Mouse (Mus musculus) kidney, postnatal 25 days (tissue): Measurements from ENCODE around the gene Ctsd.

ENCODE experiments used
- DNase-seq, 2 experiments: peaks; one replicate each; pipeline ENCODE4 v3.0.0; 2021; ENCODE audit warnings: mixed read lengths in 2 of 2

The Ctsd gene

GRCm38 (mm10) chr7:142331281-142331680, 56.6 kb downstream of the Ctsd start:
- no peak for DNase-seq

DNA sequence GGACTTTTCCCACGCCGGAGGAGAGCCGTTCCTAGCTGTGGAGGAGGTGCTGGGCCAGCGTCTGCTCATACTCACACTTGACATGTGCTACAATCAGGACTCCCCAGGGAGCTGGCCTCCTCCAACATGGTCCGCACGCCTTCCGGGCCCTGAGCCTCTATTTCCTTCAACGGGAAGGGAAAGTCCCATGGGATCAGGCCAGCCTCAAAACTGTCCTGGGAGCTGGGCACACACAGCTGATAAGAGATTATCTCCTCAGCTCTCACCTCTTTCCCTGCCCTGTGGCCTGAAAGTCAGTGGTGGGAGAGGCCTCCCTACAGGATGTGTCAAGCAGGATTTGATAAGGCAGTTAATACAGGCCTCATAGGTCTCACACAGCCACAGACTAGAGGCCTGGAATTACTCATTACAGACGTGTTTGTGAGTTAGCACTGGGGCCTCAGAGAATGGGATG, 57.5 kb downstream of the Ctsd start:
- peak; percentile 81 to 87 for DNase-seq

GRCm38 (mm10) chr7:142328507-142328906, 59.3 kb downstream of the Ctsd start:
- no peak for DNase-seq

DNA sequence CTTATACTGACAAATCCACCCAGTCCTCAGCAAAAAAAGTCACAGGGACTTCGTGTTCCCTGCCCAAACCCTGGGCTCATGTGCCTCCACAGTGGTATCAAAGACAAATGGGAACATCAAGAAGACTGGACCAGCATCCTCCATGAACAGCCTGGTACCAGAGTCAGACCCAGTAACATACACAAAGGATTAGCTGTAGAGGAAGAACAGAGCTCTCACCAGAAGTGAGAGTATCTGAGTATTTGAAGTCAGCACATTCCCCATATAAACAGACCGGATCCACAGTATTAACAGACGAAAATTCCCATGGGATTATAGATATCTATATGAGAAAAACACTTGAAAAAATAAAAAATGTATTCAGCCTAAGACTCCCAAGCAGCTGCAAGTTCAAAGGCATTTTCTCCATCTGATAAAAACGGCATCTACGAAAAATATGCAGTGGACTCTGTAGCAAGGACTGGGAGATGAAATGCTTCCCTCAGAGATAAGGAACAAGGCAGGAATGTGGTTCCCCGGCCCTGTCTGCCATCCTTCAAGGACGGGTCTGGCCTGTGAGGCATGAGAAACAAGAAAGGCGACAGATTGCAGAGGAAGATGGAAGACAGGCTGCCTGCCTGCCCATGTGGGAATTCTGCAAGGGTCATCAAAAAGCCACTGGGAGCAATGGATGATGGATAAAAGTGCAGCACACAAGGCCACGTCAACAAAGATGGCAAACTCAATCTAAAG, 61.0 kb downstream of the Ctsd start:
- no peak for DNase-seq
